Mouse (Mus musculus): ENCODE results near the gene Mab21l1.

DNA sequence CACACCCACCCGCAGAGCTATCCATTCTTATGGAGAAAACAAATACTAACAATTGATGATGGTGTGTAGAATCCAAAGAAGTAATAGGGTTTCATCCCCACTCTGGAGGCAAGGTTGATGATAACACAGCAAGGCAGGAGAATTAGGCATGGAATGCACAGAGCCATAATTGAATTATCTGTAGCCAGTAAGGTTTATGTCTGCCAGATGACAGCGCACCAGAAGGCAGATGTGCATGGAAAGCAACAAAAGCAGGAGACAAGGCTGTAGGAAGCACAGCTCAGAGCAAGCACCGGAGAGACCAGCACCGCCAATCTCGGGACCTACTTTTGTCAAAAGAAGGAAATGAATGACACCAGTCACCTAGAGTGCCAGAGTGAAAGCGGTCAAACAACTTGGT, 28.4 kb upstream of the Mab21l1 start:
- TF ChIP-seq CTCF (IDR thresholded peaks at IDR 0.05; ENCODE audit: extremely low read depth, insufficient read length, insufficient replicate concordance, low read depth, low read length) (no peak), POLR2A (IDR thresholded peaks at IDR 0.05; ENCODE audit: low read depth, low read length) (no peak)

Measured in small intestine, adult 2 months (tissue).